Mouse (Mus musculus) kidney, postnatal 0 days (tissue): ENCODE data around the gene Olfr63. TPM values are rescaled to one million over a fixed set of nuclear protein-coding genes. Genes with fewer than 3 reads are reported as not detected.

Source experiments
- polyA plus RNA-seq: library from polyadenylated mRNA; unstranded; fragments of >200 nt; fragmentation: Nextera tagmentation; extraction: Ambion mirVana; gene quantifications from 2 replicates; pipeline ENCODE4 v1.2.1, GENCODE M21; 2015

The Olfr63 gene
- polyA plus RNA-seq, 1 experiment from 2014 or later = 0.03 TPM

Other genes starting within 250 kb of the Olfr63 start
- 9.8 and 11.5 TPM in 2 replicates for gene Zfp763, start 231.3 kb upstream of the Olfr63 start, polyA plus RNA-seq
- gene 4921501E09Rik, start 196.6 kb upstream of the Olfr63 start, polyA plus RNA-seq = not detected in 2 replicates
- 5.6 and 6.3 TPM in 2 replicates for gene Zfp563, start 175.4 kb upstream of the Olfr63 start, polyA plus RNA-seq
- gene Morc2b, start 125.0 kb upstream of the Olfr63 start, polyA plus RNA-seq = not detected in 2 replicates
- not detected in 2 replicates for gene Olfr55, start 96.2 kb upstream of the Olfr63 start, polyA plus RNA-seq
- gene Olfr239, start 73.4 kb upstream of the Olfr63 start, polyA plus RNA-seq = not detected in 2 replicates
- gene Olfr1564, start 43.0 kb upstream of the Olfr63 start, polyA plus RNA-seq = not detected in 2 replicates
- gene Zfp955a, start 9.5 kb upstream of the Olfr63 start, polyA plus RNA-seq = 12.7 and 15.0 TPM in 2 replicates
- 8.6 and 11.9 TPM in 2 replicates for gene Zfp955b, start 24.9 kb downstream of the Olfr63 start, polyA plus RNA-seq
- 9.2 and 9.6 TPM in 2 replicates for gene Zfp81, start 94.2 kb downstream of the Olfr63 start, polyA plus RNA-seq
- 11.4 and 12.6 TPM in 2 replicates for gene Zfp101, start 130.0 kb downstream of the Olfr63 start, polyA plus RNA-seq
- gene Actl9, start 168.2 kb downstream of the Olfr63 start, polyA plus RNA-seq = not detected in 2 replicates